Mouse (Mus musculus) CH12.LX (cell line): ENCODE data around the gene Tanc1.

ENCODE experiments used
- ELF1 ChIP-seq: IDR thresholded peaks from 2 replicates; pipeline ENCODE4 v1.6.1; 2014; ENCODE audit warnings: low read depth, mild to moderate bottlenecking, inconsistent platforms, low read length, improper control_type of control experiment
- EP300 ChIP-seq: IDR thresholded peaks from 2 replicates; pipeline ENCODE4 v1.6.1; 2011; ENCODE audit warnings: low read length, improper control_type of control experiment
- JUND ChIP-seq: conservative IDR thresholded peaks from 2 replicates; pipeline ENCODE4 v1.6.1; 2011; ENCODE audit warnings: low read depth, low read length, improper control_type of control experiment
- MAFK ChIP-seq: IDR thresholded peaks from 2 replicates; pipeline ENCODE4 v1.6.1; 2011; ENCODE audit warnings: low read length, improper control_type of control experiment; ENCODE audit not compliant: insufficient replicate concordance
- POLR2AphosphoS2 ChIP-seq: IDR thresholded peaks from 2 replicates; pipeline ENCODE4 v1.6.1; 2011; ENCODE audit warnings: low read depth, low read length, improper control_type of control experiment
- RAD21 ChIP-seq: IDR thresholded peaks from 2 replicates; pipeline ENCODE4 v1.6.1; 2011; ENCODE audit warnings: low read depth, mild to moderate bottlenecking, low read length, improper control_type of control experiment, moderate library complexity

DNA sequence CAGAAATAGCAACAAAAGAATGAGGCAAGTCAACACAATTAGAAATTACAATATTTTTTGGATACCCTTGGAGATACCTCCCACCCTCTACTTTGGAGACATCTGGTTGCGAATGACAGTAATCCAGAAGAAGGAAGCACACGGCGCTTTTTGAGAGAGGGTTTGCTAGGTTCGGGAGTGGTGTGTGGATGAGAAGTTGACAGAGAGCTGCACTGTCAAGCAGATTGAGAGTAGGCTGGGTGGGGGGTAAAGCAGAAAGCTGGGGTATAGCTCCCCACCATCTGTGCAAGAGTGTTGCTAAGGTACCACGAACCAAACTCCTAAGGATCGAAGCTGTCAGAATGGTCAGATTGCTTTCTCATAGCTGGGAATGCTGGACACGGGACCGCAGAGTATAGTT, 40.0 kb downstream of the Tanc1 start:
- no peak for TF ChIP-seq EP300
- no peak for TF ChIP-seq ELF1
- TF ChIP-seq MAFK: no peak
- no peak for TF ChIP-seq POLR2AphosphoS2
- TF ChIP-seq JUND: no peak
- no peak for TF ChIP-seq RAD21
